Comparison of ENCODE assay signal across 8 mouse cellular contexts in genomic region chr5:125014497-125014896, GRCm38 (mm10). TPM values are rescaled to one million over a fixed set of nuclear protein-coding genes. Genes with fewer than 3 reads are reported as not detected.
DNase-seq lines count a peak whose midpoint lies in the region; ATAC-seq and TF ChIP-seq lines count a peak whose summit lies in the region.

No protein-coding gene starts in this region.

- H3K36me3 ChIP-seq in heart, embryonic 10.5 days: peaks cover 82% of the 10 kb centered on the region

- 55% methylated on average over 7 of the region's 7 CpGs for WGBS in heart, embryonic 10.5 days

- peaks cover 19% of the 10 kb centered on the region for H3K4me1 ChIP-seq in heart, embryonic 10.5 days

- H3K9me3 ChIP-seq in heart, embryonic 10.5 days: no peaks in the 10 kb centered on the region

- intact Hi-C loops in gastrocnemius, adult 2 months (cut with DNase I): loop anchor here (1.0 to 2.0 kb wide), 2 partner anchors 70 to 106 kb away; no protein-coding TSS in a partner anchor

- peak; percentile 62 for ATAC-seq in megakaryocyte progenitor cell, adult 5-6 weeks (replicated peaks; ENCODE audit: poor library complexity)

- no peak overlapping the region for H3K27ac ChIP-seq in heart, embryonic 10.5 days
- H3K27ac ChIP-seq in gastrocnemius, adult 2 months: 0 out of 2 replicates have a peak overlapping the region, but pooled peaks have one; percentile 21

- H3K27me3 ChIP-seq in heart, embryonic 10.5 days (ENCODE audit: insufficient read depth, poor library complexity, severe bottlenecking): no peaks in the 10 kb centered on the region

- no peak overlapping the region for H3K4me3 ChIP-seq in heart, embryonic 10.5 days
- no peak overlapping the region for H3K4me3 ChIP-seq in gastrocnemius, adult 2 months

- TF ChIP-seq CTCF in gastrocnemius, adult 2 months (IDR thresholded peaks at IDR 0.05): peak; percentile 89

- DNase-seq in heart, adult 8-10 months (ENCODE audit: low spot score): peak; percentile 53
- DNase-seq in heart, embryonic 10.5 days (ENCODE audit: low spot score): no peak
- DNase-seq in MN1 (ENCODE audit: low spot score): peak; percentile 56
- peak; percentile 83 for DNase-seq in cerebellum, adult 9-10 months
- peak; percentile 79 for DNase-seq in gastrocnemius, adult 2 months
- DNase-seq in layer of hippocampus, adult 9-11 months: peak; percentile 38
- DNase-seq in spleen, postnatal 4 days (ENCODE audit: low spot score in 2 of 2): peak; percentile 59 to 87

RNA-seq across cellular contexts. Expression of gene Rflna, which starts 11.5 kb away (rescaled TPM):
- total RNA-seq in heart, adult 8-10 months (2022): under 1 TPM in 2 of 4 experiments, not detected in 2; 0.19 to 0.24 TPM
- 1.1 and 2.6 TPM in 2 replicates for polyA plus RNA-seq in heart, embryonic 10.5 days (2016; fragmentation: Nextera tagmentation; extraction: Ambion mirVana)
- total RNA-seq in gastrocnemius, adult 2 months (2021): not detected
- total RNA-seq in megakaryocyte progenitor cell, adult 5-6 weeks (2015): not detected in 2 replicates
- not detected in 2 replicates for total RNA-seq in megakaryocyte progenitor cell, adult 5-6 weeks (2017)
